Mouse (Mus musculus): ENCODE results near the gene Cds2. TPM values are rescaled to one million over a fixed set of nuclear protein-coding genes. Genes with fewer than 3 reads are reported as not detected.
"Not testable (repeated sequence)": the region's sequence is repeated elsewhere in the genome, so short reads cannot be mapped to it uniquely, and the experiment has no call there.

The Cds2 gene
- total RNA-seq, 1 experiment from 2014 or later: 91.0 TPM

- no peak for DNase-seq
These were observed 29.1 kb downstream of the Cds2 start for GRCm38 (mm10) chr2:132292083-132292482.

- DNase-seq: no peak
These were observed 30.9 kb downstream of the Cds2 start for GRCm38 (mm10) chr2:132293694-132294450.

GRCm38 (mm10) chr2:132298250-132298649 lies 35.3 kb downstream of the Cds2 start:
- no peak for DNase-seq

- no peak for DNase-seq
These were observed 38.5 kb downstream of the Cds2 start for GRCm38 (mm10) chr2:132301436-132301835.

GRCm38 (mm10) chr2:132305165-132305564 lies 42.2 kb downstream of the Cds2 start:
- DNase-seq: no peak

- no peak for DNase-seq
These were observed 43.0 kb downstream of the Cds2 start for GRCm38 (mm10) chr2:132305988-132306387.

- DNase-seq: no peak
These were observed 44.4 kb downstream of the Cds2 start for GRCm38 (mm10) chr2:132307213-132307843.

GRCm38 (mm10) chr2:132308829-132309228 lies 45.9 kb downstream of the Cds2 start:
- DNase-seq: no peak

- no peak for DNase-seq
These were observed 46.5 kb downstream of the Cds2 start for GRCm38 (mm10) chr2:132309398-132309930.

GRCm38 (mm10) chr2:132312616-132313015 lies 49.7 kb downstream of the Cds2 start:
- DNase-seq: no peak

GRCm38 (mm10) chr2:132313568-132313967 lies 50.6 kb downstream of the Cds2 start:
- DNase-seq: no peak

GRCm38 (mm10) chr2:132314057-132314456 lies 51.1 kb downstream of the Cds2 start:
- DNase-seq: not testable (repeated sequence)

GRCm38 (mm10) chr2:132316041-132316808 lies 53.3 kb downstream of the Cds2 start:
- DNase-seq: peak; percentile 65

- no peak for DNase-seq
These were observed 54.2 kb downstream of the Cds2 start for GRCm38 (mm10) chr2:132317178-132317577.

- no peak for DNase-seq
These were observed 57.6 kb downstream of the Cds2 start for GRCm38 (mm10) chr2:132320516-132320915.

GRCm38 (mm10) chr2:132323541-132323940 lies 60.6 kb downstream of the Cds2 start:
- DNase-seq: no peak

- no peak for DNase-seq
These were observed 74.3 kb downstream of the Cds2 start for GRCm38 (mm10) chr2:132337202-132337601.

- DNase-seq: no peak
These were observed 77.4 kb downstream of the Cds2 start for GRCm38 (mm10) chr2:132340350-132340749.

- DNase-seq: no peak
These were observed 78.3 kb downstream of the Cds2 start for GRCm38 (mm10) chr2:132341293-132341692.

GRCm38 (mm10) chr2:132343846-132344245 lies 80.9 kb downstream of the Cds2 start:
- DNase-seq: no peak

Data from adrenal gland, postnatal 25 days (tissue).